Mouse (Mus musculus) embryonic facial prominence, embryonic 13.5 days (tissue): ENCODE measurements at regions not wholly inside any gene's neighbourhood (a gene's known extent, or its start where the extent isn't known, plus 50 kb on each side); places are given as distances from the start of the nearest gene placed in this dataset.

ENCODE experiments used
- ATAC-seq: fragments of 200-750 bp; cut with Nextera tagmentation; 2 replicates; pipeline ENCODE4 v1.8.0; 2017; ENCODE audit warnings: low read depth; ENCODE audit not compliant: insufficient number of reproducible peaks, insufficient read depth, low FRiP score, low TSS enrichment
- H3K27ac ChIP-seq: fragments of 300-500 bp; sonication (generic); 2 replicates; pipeline ENCODE4 v1.5.1; 2015; ENCODE audit warnings: moderate library complexity, mild to moderate bottlenecking, inconsistent platforms
- H3K27me3 ChIP-seq: fragments of 300-500 bp; sonication (generic); 2 replicates; pipeline ENCODE4 v1.6.1; 2015; ENCODE audit warnings: mild to moderate bottlenecking, inconsistent platforms
- H3K36me3 ChIP-seq: fragments of 300-500 bp; sonication (generic); 2 replicates; pipeline ENCODE4 v1.6.1; 2015; ENCODE audit warnings: mild to moderate bottlenecking, inconsistent platforms
- H3K4me1 ChIP-seq: fragments of 300-500 bp; sonication (generic); 2 replicates; pipeline ENCODE4 v1.6.1; 2015; ENCODE audit warnings: inconsistent platforms
- H3K4me2 ChIP-seq: fragments of 300-500 bp; sonication (generic); 2 replicates; pipeline ENCODE4 v1.6.1; 2015; ENCODE audit warnings: moderate library complexity, mild to moderate bottlenecking, inconsistent platforms
- H3K4me3 ChIP-seq: fragments of 300-500 bp; sonication (generic); 2 replicates; pipeline ENCODE4 v1.5.1; 2015; ENCODE audit warnings: mild to moderate bottlenecking, inconsistent platforms
- H3K9ac ChIP-seq: fragments of 300-500 bp; sonication (generic); 2 replicates; pipeline ENCODE4 v1.6.1; 2015; ENCODE audit warnings: mild to moderate bottlenecking, inconsistent platforms
- H3K9me3 ChIP-seq: fragments of 300-500 bp; sonication (generic); 2 replicates; pipeline ENCODE4 v1.6.1; 2016; ENCODE audit warnings: inconsistent platforms
- WGBS: fragments of 180-500 bp; shearing (Covaris S2); methylation state at CpG from one replicate; pipeline ENCODE4 v1.1.7; 2015; ENCODE audit warnings: mixed read lengths; 5-methylcytosine and 5-hydroxymethylcytosine counted together

DNA sequence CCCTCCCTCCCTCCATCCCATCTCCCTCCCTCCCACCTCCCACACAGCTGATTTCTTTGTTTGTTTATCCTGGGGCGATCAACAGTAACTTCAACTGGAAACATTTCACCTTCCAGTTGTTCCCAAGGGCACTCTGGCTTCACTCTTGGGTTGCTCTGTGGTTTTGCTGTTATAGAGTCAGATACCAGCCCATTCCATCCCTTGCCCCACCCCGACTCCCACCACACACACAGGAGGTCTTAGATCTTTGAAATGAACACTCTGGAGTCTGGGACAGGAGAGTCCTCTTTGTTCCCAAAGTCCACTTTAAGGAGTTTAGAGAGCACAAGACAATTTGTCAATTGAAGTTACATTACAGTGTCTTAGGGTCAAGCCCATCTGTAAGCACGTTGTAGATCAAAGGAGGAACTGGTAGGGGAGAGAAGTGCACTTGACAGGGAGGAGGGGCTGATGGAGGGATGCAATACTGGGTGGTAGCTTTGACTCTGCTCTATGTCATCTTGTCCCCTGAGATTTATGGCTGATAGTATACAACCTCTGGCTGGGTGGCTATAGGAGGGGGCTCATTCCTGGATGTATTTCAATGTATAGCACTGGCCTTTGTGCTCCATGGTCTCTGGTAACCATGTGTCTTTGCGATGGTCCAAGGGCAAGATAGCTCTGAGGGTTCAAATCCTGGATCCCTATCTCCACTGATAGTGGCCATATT, 313.9 kb downstream of the Glrx3 start:
- H3K4me2 ChIP-seq = no peak overlapping the region
- H3K9me3 ChIP-seq = no peaks in the 10 kb centered on the region
- no peaks in the 10 kb centered on the region for H3K36me3 ChIP-seq
- no peaks in the 10 kb centered on the region for H3K27me3 ChIP-seq
- 38% methylated on average over 4 of the region's 4 CpGs for WGBS
- no peak overlapping the region for H3K4me3 ChIP-seq
- H3K4me1 ChIP-seq = no peaks in the 10 kb centered on the region
- no peak overlapping the region for H3K27ac ChIP-seq
- H3K9ac ChIP-seq = no peak overlapping the region
- ATAC-seq = no peak

DNA sequence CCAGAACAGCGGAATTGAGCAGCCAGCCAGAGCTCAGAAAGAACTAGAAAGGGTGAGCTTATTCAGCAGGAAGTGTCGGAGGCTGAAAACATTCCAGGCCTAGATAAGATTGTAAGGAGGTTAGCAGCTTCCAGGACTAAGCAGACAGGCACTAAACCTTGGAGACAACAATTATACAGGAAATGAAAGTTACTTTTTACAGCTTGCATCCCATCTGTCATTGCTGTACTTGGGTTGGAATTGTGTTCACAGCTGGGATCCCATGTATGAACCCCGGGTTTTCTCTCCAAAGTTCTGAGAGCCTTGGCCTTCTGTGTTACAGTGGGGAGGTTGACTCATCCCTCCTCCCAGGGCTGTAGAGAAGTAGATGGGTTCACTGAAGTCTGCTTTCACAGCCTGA, 328.5 kb downstream of the Glrx3 start:
- no peak overlapping the region for H3K4me3 ChIP-seq
- 78% methylated on average over 3 of the region's 3 CpGs for WGBS
- no peak overlapping the region for H3K9ac ChIP-seq
- no peak for ATAC-seq
- H3K4me1 ChIP-seq = no peaks in the 10 kb centered on the region
- H3K27me3 ChIP-seq = no peaks in the 10 kb centered on the region
- H3K9me3 ChIP-seq = no peaks in the 10 kb centered on the region
- no peak overlapping the region for H3K4me2 ChIP-seq
- H3K36me3 ChIP-seq = no peaks in the 10 kb centered on the region
- no peak overlapping the region for H3K27ac ChIP-seq

DNA sequence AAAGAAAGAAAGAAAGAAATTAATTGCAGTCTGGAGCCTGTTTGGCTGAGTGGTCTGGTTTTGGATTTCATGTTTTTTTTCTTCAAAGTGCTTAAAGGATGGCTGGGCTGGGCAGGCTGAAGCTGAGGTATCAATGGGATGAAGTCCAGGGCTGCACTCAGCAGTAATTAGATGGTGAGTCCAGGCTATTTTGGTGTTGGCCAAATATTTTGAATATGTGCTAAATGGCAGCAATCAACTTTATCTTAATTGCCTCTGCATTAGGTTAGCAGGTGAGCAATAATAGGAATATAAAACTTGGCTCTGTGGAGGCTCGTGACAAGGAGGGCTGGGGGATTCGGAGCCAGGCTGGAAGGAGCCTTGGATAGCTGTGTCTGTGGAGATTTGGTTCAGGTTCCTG, 329.3 kb downstream of the Glrx3 start:
- no peak overlapping the region for H3K4me3 ChIP-seq
- 71% methylated on average over 2 of the region's 2 CpGs for WGBS
- no peaks in the 10 kb centered on the region for H3K4me1 ChIP-seq
- no peak overlapping the region for H3K9ac ChIP-seq
- no peaks in the 10 kb centered on the region for H3K27me3 ChIP-seq
- ATAC-seq = no peak
- H3K9me3 ChIP-seq = no peaks in the 10 kb centered on the region
- H3K27ac ChIP-seq = no peak overlapping the region
- H3K4me2 ChIP-seq = no peak overlapping the region
- H3K36me3 ChIP-seq = no peaks in the 10 kb centered on the region

DNA sequence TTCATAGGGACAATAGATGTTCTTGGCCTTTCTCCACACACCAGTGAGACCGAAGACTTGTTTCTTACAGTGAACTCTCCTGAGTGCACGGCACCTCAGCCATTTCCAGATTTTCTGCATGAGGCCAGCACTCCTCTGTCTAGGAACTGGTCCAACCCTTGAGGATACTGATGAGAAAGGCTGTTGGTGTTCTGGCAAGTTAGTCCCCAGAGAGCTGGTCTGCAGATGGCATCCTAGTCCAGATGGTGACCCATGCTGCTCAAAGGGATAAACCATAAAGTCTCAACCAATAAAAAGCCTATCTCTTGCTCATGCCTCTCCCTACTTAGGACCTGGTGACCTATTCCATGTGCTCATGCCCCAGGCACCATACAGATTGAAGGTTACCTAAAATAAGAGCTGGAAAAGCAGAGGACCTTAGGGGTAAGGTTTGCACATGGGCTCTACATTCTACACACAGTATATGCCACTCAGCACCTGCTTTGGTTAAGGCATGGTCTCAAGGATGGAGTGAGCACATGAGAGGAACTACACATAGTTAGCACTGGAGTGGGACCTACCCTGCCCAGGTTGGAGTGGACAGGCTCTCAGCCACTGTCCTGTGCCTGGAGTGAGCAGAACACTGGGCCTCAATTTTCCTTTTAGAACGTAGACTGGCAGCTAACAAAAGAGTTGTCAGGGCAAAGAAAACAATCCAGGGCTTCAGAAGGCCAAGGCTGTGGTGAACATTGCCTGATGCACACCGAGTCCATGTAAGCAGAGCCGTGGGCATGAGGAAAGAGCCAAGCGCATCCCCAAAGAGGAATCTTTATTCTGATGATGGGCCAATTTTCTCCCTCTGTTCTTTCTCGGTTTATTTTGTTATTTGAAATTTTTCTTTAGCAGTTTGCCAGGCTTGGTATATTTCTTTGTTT, 335.9 kb downstream of the Glrx3 start:
- Histone ChIP-seq H3K36me3 (no peaks in the 10 kb centered on the region), H3K9ac (no peak overlapping the region), H3K4me3 (no peak overlapping the region), H3K27me3 (no peaks in the 10 kb centered on the region; the same call in 1 of the 2 replicates), H3K4me2 (no peak overlapping the region), H3K9me3 (no peaks in the 10 kb centered on the region), H3K27ac (no peak overlapping the region), H3K4me1 (peaks cover 16% of the 10 kb centered on the region)
- ATAC-seq = no peak
- WGBS = 71% methylated on average over 7 of the region's 7 CpGs

DNA sequence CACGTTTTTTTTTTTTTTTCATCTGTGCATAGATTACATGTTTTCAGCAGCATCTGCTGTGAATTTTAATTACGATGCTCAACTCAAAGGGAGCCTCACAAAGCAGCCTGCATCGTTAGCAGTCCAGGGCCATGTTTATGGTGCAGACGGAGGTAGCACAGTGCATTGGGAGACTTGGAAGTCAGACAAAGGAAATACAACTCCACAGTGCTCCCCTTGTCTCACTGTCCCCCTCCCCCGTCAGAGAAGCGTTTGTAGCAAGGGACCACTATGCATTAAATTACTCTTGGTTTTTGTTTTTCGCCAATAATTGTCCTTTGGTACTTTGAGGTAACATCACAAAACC, 336.5 kb downstream of the Glrx3 start:
- peaks cover 16% of the 10 kb centered on the region for H3K4me1 ChIP-seq
- no peaks in the 10 kb centered on the region for H3K9me3 ChIP-seq
- no peak for ATAC-seq
- H3K27ac ChIP-seq = no peak overlapping the region
- H3K27me3 ChIP-seq = no peaks in the 10 kb centered on the region; the same call in 1 of the 2 replicates
- H3K4me2 ChIP-seq = no peak overlapping the region
- no peaks in the 10 kb centered on the region for H3K36me3 ChIP-seq
- H3K9ac ChIP-seq = no peak overlapping the region
- 23% methylated on average over 7 of the region's 7 CpGs for WGBS
- H3K4me3 ChIP-seq = no peak overlapping the region

DNA sequence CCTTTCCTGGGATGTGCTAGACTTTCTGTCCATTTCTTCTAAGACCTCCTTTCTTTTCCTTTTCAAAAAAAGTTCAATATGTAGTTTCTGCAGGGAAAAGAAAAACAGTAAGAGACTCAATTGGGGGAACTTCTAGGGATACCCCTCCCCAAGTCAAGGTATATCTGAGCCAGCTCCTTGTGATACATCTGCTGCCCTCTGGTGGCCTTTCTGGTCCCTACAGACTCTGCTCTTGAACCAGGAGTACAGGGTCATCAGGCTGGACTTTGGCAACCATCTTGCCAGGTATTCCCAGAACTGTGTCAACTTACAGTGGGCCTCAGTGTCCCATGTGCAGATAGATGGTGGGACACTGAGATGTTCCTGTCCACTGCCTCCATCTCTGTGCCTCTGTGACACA, 346.5 kb downstream of the Glrx3 start:
- no peak for ATAC-seq
- peaks cover 5% of the 10 kb centered on the region; the same call in 1 of the 2 replicates for H3K27me3 ChIP-seq

DNA sequence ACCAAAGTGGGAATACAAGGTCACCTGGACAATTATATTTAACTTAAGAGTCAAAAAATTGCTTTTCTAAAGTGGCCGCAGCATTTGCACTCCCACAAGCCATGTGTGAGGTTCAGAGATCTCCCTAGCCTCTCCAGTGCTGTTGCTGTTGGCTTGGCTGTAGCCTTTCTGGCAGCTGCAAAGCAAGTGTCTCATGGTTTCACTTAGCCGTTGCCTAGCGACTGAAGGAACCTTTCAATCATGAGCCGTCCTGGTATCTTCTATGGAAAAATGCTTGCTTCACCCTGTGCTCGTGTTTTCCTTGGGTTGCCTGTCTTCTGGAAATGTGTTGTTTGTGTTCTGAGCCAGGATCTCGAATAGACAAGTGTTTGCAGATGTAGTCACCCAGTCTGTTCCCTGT, 367.9 kb downstream of the Glrx3 start:
- ATAC-seq = no peak
- Histone ChIP-seq H3K36me3 (no peaks in the 10 kb centered on the region), H3K4me3 (no peak overlapping the region), H3K27me3 (no peaks in the 10 kb centered on the region), H3K4me1 (no peaks in the 10 kb centered on the region), H3K27ac (no peak overlapping the region), H3K9me3 (no peaks in the 10 kb centered on the region), H3K9ac (no peak overlapping the region), H3K4me2 (no peak overlapping the region)
- WGBS = 28% methylated on average over 6 of the region's 6 CpGs

More for the DNA sequence above, 346.5 kb downstream of the Glrx3 start:
- Histone ChIP-seq H3K4me3 (no peak overlapping the region), H3K9ac (no peak overlapping the region), H3K27ac (no peak overlapping the region), H3K4me2 (no peak overlapping the region), H3K4me1 (no peaks in the 10 kb centered on the region), H3K36me3 (no peaks in the 10 kb centered on the region), H3K9me3 (0 out of 2 replicates have a peak, but pooled peaks cover 3% of the 10 kb centered on the region)

DNA sequence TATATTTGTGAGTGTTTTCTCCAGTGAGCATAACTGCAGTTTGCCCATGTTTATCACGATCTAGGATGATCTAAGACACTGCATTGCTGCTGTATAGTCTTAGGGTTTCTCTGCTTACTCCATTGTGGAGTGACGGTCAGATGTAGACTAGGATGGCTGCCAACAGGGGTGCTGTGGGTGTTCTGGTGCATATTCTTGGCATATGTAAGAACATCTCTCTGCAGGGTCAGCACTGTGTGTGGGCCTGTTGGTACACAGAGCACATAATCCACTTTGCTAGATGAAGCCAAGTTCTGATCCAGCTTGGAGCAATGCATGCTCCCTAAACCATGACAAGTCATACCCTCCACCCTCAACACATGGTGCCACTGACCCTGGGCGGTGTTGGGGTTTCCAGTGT, 375.4 kb downstream of the Glrx3 start:
- Histone ChIP-seq H3K27me3 (no peaks in the 10 kb centered on the region), H3K9ac (no peak overlapping the region), H3K27ac (no peak overlapping the region), H3K4me2 (no peak overlapping the region), H3K4me3 (no peak overlapping the region), H3K9me3 (peaks cover 3% of the 10 kb centered on the region; the same call in 1 of the 2 replicates), H3K36me3 (no peaks in the 10 kb centered on the region), H3K4me1 (no peaks in the 10 kb centered on the region)
- 80% methylated on average over 3 of the region's 3 CpGs for WGBS
- ATAC-seq = no peak

DNA sequence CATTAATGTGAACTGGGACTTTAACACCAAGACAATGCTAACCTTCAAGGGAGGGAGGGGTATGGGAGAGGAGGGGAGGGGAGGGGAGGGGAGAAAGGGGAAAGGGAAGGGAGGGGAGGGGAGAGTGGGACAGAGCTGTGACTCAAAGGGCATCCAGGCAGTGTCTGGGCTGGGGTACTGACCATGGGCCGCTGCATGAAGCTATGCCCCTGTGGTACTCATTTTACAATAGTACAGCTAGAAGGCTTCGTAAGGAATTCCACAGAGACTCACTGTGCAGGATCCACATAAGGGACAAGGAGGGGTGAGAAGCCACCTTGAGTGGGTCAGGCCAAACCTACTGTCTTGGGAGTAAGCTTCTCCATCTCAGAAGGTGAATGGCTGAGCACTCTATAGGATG, 403.1 kb downstream of the Glrx3 start:
- Histone ChIP-seq H3K9me3 (no peaks in the 10 kb centered on the region), H3K36me3 (no peaks in the 10 kb centered on the region), H3K27ac (no peak overlapping the region), H3K4me1 (no peaks in the 10 kb centered on the region), H3K4me2 (no peak overlapping the region), H3K9ac (no peak overlapping the region), H3K27me3 (no peaks in the 10 kb centered on the region; the same call in 1 of the 2 replicates), H3K4me3 (no peak overlapping the region)
- WGBS = 77% methylated on average over 2 of the region's 2 CpGs
- ATAC-seq = no peak

DNA sequence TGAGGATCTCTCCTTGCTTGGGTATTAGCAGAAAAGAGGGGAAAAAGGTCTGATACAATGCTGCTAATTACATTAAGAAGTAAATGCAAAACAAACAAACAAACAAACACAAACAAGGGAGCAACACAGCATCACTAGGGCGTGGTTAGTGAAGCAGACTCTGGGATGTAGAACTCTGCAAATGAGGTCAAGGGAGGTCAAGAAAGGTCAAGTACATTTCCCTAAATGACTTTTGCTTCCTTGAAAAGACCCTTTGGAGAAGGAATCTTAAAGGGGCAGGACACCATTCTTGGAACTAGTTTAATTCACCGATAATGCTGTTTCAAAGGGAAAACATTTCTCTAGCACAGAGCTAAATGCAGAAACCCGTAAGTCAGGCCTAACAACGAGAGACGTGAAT, 403.6 kb downstream of the Glrx3 start:
- Histone ChIP-seq H3K9me3 (no peaks in the 10 kb centered on the region), H3K27ac (no peak overlapping the region), H3K4me3 (no peak overlapping the region), H3K4me2 (no peak overlapping the region), H3K36me3 (no peaks in the 10 kb centered on the region), H3K4me1 (no peaks in the 10 kb centered on the region), H3K9ac (no peak overlapping the region), H3K27me3 (no peaks in the 10 kb centered on the region; the same call in 1 of the 2 replicates)
- WGBS = 64% methylated on average over 5 of the region's 5 CpGs
- no peak for ATAC-seq

DNA sequence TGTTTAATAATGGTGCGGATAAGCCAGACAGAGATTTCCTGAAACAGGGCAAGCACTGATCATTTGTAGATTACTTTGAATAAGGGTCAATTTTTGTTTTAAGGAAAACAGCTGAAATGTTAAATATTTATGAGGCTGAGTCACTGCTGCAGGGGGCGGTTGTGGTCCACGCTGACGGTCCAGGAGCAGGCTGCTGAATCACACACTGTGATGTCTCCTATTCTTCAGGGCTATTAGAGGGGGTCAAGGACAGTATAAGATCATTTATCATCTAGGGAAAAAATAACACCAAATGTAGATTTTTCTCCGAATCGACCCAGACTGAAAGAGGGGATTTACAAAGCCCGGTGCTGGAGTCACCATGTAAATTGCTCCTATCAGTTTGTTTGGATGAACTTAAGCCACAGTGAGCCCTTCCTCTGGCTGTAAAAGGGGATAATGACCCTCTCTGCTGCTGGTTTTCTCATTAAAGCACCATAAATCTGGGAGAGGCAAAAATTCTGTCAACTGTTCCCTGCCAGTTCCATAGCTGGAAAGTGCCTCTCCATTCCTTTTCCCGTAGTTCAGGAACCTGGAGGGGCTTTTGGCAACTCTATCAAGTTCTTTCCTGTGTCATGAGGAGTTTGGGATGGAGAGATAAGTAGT, 404.2 kb downstream of the Glrx3 start:
- no peak overlapping the region for H3K9ac ChIP-seq
- H3K9me3 ChIP-seq = no peaks in the 10 kb centered on the region
- H3K27me3 ChIP-seq = no peaks in the 10 kb centered on the region; the same call in 1 of the 2 replicates
- no peaks in the 10 kb centered on the region for H3K36me3 ChIP-seq
- no peak overlapping the region for H3K27ac ChIP-seq
- no peak overlapping the region for H3K4me3 ChIP-seq
- no peak for ATAC-seq
- no peaks in the 10 kb centered on the region for H3K4me1 ChIP-seq
- 62% methylated on average over 8 of the region's 8 CpGs for WGBS
- H3K4me2 ChIP-seq = no peak overlapping the region
